Mouse (Mus musculus) adrenal gland, postnatal 36 days (tissue): ENCODE data around the gene Scn1a. TPM values are rescaled to one million over a fixed set of nuclear protein-coding genes. Genes with fewer than 3 reads are reported as not detected.

Experiments
- DNase-seq, 2 experiments: peaks; one replicate each; pipeline ENCODE4 v3.0.0; 2021; ENCODE audit warnings: mixed read lengths in 1 of 2
- long read RNA-seq, 2 experiments: library from polyadenylated mRNA; stranded (forward); transcript quantifications; one replicate each; pipeline ENCODE4 v2.0.0; 2021; ENCODE audit warnings: borderline sequencing depth in 2 of 2
- total RNA-seq, 2 experiments: library from RNA; stranded (reverse); gene quantifications; 2 replicates each; pipeline ENCODE4 v1.2.3; 2021

Scn1a gene
- total RNA-seq, result under 1 TPM; 0.13 to 0.26 TPM
- long read RNA-seq, experiment 1, result 0 reads
- long read RNA-seq, experiment 2, result 0 reads

DNA sequence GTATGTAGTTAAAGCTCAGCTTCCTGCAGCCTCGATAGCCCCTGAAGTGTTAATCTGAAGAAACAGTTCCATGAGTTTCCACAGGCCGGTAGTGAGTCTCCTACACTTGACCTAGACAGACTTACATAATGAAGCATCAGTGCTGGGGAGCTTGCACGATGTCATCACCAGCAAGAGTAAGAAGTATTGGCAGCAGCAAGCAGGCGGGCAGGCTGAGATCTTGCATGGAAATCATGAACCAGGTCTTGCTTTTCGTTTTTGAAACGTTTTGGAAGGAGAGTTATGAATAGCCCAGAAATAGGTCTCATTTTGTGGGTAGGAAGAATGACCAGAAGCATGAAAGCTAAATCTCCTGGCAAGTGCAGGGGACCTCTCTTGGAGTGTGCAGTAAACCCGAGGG lies at the start of gene Scn1a:
Scn1a (minus strand) TSS at position 130 of the 400 bp plus-strand sequence.
- DNase-seq, result no peak

DNA sequence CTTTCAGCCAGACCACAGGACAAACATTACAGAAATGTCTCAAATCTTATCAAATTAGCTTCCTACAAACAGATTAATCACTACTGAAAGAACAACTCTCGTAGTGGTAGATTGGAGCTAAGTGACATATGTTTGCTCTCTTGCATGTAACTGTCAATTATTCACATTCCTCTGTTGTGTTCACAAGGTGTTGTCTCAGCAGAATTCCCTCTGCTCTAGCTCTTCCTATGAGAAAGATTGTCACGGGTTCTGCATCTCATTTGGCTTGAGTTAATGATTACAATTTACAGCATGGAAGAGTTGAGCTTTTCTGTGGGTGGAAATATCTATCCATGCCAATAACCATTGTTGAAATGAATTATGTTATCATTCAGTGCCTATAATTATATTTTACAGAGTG lies 37.8 kb upstream of the Scn1a start:
- no peak for DNase-seq

DNA sequence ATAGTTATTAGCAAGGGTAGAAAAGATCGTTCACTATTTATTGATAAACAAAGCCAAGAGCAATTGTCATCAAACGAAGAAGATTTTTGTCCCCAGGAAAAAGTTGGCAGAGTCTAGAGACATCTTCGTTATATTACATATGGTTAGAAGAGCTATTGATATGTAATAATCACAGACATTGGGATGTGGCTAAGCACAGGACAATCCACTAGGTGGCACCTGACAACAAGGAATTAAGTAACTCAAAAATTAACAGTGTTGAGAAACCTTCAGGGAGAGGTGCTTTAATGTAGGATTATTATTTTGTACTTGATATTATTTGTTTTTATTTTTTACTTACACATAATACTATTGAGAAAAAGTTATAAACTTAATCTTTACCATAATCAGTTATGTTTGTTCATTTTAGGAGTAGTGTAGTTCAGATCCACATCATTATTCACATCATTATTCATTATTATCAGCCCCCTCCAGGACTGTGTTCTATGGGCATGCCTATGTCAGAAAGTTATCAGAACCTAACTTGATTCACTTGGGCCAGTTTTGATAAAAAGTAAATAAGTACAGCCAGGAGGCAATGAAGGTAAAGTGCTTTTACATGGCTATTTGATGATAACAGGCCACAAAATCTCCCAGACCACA lies 32.7 kb upstream of the Scn1a start:
- peak in 1 of 2 experiments; percentile 7 for DNase-seq

- DNase-seq, result no peak
Observed at GRCm38 (mm10) chr2:66465484-66465883, 24.8 kb upstream of the Scn1a start.

DNA sequence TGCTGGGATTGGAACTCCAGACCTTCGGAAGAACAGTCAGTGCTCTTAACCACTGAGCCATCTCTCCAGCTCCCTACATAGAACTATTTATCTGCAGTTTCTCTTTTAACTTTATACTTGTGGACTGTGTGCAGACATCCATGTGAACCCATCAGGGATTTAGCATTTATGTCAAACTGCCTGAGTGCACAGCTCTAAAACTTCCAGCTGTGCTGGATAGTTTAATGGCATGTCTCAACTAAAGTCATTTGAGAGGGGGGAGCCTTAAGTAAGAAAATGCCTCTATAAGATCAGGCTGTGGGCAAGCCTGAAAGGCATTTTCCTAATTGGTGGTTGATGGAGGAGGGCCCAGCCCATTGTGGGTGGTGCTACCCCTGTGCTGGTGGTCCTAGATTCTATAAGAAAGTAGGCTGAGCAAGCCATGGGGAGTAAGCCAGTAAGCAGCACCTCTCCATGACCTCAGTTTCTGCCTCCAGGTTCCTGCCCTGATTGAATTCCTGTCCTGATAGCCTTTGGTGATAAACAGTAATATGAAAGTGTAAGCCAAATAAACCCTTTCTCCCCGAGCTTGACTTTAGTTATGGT lies 24.3 kb upstream of the Scn1a start:
- DNase-seq, result no peak

GRCm38 (mm10) chr2:66463916-66464315 lies 23.3 kb upstream of the Scn1a start:
- no peak for DNase-seq

GRCm38 (mm10) chr2:66462458-66462857 lies 21.8 kb upstream of the Scn1a start:
- no peak for DNase-seq

GRCm38 (mm10) chr2:66439764-66440471 lies 722 bp downstream of the Scn1a start:
- no peak for DNase-seq

DNA sequence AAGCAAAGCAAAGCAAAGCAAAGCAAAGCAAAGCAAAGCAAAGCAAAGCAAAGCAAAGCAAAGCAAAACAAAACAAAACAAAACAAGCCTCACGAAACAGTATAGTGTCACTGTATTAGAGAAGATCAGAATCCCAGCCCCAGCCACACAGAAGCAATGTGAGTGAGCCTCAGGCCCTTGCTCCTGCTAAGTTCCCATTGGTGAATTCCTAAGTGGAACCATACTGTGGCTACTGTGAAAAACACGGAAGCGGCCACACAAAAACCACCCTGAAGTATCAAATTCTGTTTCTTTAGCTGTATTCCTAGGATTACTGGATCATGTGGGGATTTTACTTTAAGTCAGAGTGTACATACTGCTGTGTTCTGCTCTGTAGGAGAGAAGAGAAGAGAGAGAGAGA lies 4.4 kb downstream of the Scn1a start:
- no peak for DNase-seq

DNA sequence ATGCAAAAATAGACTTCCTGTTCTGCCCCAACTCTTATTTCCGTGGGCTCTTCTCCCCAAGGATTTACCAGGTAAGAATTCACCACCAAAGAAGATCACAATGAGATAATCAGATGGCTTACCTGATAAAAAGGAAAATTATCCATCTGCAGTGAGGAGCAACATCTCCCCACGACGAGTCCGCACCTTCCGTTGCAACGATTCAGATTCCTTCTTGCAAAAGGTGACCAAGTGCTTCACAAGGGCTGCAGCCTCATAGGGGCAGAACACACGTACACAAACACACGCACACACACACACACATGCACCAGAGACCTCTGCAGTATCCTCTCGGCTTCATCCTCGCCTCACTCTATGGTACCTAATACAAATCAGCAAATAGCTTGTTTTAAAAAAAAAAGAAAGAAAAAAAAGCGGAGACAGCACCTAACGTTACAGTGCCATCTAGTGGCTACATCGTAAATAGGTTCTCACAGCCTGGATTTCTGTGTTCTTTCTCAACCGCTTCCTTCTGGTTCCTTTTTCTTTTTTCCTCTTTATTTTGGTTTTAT lies 30.8 kb downstream of the Scn1a start:
- DNase-seq, result peak in 1 of 2 experiments; percentile 4

DNA sequence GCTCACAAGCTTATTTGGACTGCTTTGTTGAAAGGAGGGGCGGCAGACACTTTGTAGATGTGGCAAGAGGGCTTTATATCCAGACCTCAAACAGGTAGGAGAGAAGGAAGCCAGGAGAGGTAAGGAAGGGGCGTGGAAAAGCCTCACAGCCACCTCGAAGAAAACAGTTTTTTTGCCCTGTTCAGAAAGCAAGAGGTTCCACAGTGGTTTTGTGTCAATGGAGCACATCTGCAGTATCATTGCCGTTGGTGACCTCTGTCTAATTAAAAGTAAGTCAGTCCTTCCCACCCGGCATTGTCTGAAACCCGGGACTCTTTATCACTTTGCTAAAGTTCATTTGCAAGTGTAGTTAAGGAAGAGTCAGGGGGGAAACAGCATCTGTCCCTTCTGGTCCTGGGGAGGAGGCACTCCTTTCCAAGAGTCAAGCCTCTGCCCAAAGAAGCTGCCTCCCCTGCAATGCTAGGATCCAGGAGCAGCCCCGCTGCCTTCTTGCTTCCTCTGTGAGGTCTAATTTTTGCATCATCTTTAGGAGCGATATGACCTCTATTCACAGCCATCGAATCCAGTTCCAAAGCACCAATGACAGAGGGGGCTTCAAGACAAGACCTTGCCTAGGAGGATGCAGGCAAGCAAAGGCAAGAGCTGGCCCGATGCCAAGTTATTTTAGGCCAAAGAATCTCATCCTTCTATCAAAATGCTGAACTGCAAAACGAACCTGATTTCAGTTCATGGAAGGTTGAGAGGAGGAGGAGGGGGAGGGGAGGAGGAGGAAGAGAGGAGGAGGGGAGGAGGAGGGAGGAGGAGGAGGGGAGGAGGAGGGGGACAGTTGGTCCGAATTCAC lies 31.5 kb downstream of the Scn1a start:
- DNase-seq, result peak in 1 of 2 experiments; percentile 14

GRCm38 (mm10) chr2:66408456-66408855 lies 32.2 kb downstream of the Scn1a start:
- DNase-seq, result no peak

GRCm38 (mm10) chr2:66392586-66392985 lies 48.1 kb downstream of the Scn1a start:
- DNase-seq, result no peak

DNA sequence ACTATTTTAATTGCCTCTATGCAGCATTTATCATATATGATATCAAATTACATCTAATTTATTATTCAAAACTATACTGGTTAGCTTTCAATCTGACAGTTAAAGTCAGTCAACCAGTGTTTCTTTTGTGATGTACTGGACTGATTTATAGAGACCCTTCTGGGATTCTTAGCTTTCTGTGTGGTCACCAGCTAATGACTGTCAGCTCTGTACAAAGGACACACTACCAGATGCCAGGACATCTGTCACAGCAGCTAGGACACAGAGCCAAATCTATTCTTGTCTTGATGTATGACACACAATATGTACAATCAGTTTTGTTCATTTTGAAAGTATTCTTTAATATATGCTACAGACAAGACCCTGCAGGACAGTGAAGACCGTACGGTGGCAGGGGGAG lies 72.7 kb downstream of the Scn1a start:
- DNase-seq, result no peak

DNA sequence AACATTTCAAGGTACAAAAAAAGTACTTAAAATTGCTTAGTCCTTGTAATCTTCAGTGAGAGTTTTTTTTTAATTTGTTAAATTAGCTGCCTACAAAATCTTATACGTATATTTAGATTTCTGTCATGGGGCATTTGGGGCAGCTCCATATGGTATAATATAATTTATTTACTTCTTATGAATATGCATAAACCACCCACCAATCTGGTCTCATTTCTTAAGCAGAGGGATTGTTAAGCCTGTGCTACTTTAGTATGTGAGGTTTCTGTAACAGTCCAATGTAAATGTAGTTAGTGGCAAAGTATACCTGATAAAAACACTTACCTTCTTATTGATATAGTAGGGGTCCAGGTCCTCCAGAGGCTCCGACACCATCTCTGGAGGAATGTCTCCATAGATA lies 90.0 kb downstream of the Scn1a start:
- no peak for DNase-seq

- DNase-seq, result no peak
Observed at GRCm38 (mm10) chr2:66346622-66347021, 94.0 kb downstream of the Scn1a start.

- no peak for DNase-seq
Observed at GRCm38 (mm10) chr2:66346181-66346580, 94.5 kb downstream of the Scn1a start.

GRCm38 (mm10) chr2:66337406-66337805 lies 103.2 kb downstream of the Scn1a start:
- DNase-seq, result no peak

GRCm38 (mm10) chr2:66336396-66336795 lies 104.2 kb downstream of the Scn1a start:
- no peak for DNase-seq

- no peak for DNase-seq
Observed at GRCm38 (mm10) chr2:66272551-66272950, 168.1 kb downstream of the Scn1a start.

DNA sequence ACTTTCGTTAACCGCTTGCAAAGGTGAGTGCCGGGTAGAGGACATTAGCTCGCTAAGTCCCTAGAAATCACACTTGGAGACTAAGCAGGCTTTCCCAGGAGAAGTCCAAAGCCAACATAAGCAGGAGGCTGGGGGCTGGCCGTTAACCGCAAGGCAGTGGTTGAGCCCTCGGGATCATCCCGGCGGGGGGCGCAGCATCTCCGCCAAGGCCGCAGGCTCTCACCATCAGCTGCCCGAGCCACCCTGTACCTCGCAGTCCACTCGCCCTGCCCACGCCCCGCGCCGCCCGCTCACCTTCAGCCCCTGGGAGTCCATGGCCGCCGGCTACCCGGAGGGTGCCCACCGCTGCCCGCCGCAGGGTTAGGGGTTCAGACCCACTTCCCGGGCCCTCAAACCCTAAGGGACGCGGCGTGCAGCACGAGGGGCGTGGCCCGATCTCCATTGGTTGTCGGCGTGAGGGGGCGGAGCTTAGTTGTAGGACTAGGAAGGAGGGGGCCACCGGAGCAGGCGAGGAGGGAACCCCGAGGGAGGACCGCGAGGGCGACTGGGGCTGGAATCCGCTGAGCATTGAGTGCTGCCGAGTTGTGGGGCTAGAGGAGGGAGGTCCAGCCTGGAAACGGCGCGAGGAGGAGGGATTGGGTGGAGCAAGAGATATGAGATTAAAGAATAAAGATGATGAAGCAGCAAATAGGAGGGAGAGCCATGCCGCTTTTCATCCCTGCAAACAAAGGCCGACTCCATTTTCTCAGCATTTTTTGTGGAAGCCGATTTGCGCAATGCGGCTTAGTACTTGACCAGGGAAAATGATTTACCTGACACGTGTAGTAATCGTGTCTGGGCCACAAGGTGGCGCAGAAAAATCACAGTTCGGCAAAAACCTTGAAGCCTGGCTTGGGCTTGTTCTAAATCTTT lies 184.2 kb downstream of the Scn1a start, which contains the start of gene Ttc21b:
Ttc21b (minus strand) TSS at position 398 of the 912 bp plus-strand sequence.
- peak; percentile 99 for DNase-seq
